ENCODE assay signal across 9 mouse cellular contexts in genomic region chr7:27552070-27552469, GRCm38 (mm10). TPM values are rescaled to one million over a fixed set of nuclear protein-coding genes. Genes with fewer than 3 reads are reported as not detected.
DNase-seq lines count a peak whose midpoint lies in the region; ATAC-seq and TF ChIP-seq lines count a peak whose summit lies in the region.
"Had no signal": no experiment of that assay in that cellular context is flagged by ENCODE, and none has a peak within 500 bp of the region (broad histone marks: within the 10 kb centered on the region; RNA-seq: fewer than 3 reads in every experiment).

No protein-coding gene starts in this region.

- 48% methylated on average over 5 of the region's 5 CpGs for WGBS in heart, embryonic 15.5 days
- WGBS in hindbrain, postnatal 0 days, result 55% methylated on average over 5 of the region's 5 CpGs
- WGBS in midbrain, embryonic 13.5 days, result 53% methylated on average over 5 of the region's 5 CpGs

- peak overlapping the region; percentile 88 for H3K4me2 ChIP-seq in heart, embryonic 15.5 days
- H3K4me2 ChIP-seq in hindbrain, postnatal 0 days (ENCODE audit: low read depth, low read length), result peak overlapping the region; percentile 73
- peak overlapping the region; percentile 89 for H3K4me2 ChIP-seq in midbrain, embryonic 13.5 days (replicated peaks)

- no peak for DNase-seq in heart, adult 8-10 months (ENCODE audit: low spot score)
- no peak for DNase-seq in hindbrain, postnatal 0 days (ENCODE audit: low spot score)
- no peak for DNase-seq in left cerebral cortex, postnatal 36 days (ENCODE audit: low spot score in 2 of 2)
- DNase-seq in urinary bladder, postnatal 4 days (ENCODE audit: low spot score in 2 of 2), result no peak
- no peak for DNase-seq in thymus, postnatal 25 days
- DNase-seq: cerebellum, adult 11 months had no signal

- H3K27me3 ChIP-seq in heart, embryonic 15.5 days, result no peaks in the 10 kb centered on the region
- no peaks in the 10 kb centered on the region for H3K27me3 ChIP-seq in hindbrain, postnatal 0 days (ENCODE audit: insufficient read depth, low read length)
- H3K27me3 ChIP-seq in midbrain, embryonic 13.5 days, result no peaks in the 10 kb centered on the region

- H3K27ac ChIP-seq in heart, embryonic 15.5 days, result no peak overlapping the region
- 0 out of 2 replicates have a peak overlapping the region, but pooled peaks have one; percentile 71 for H3K27ac ChIP-seq in hindbrain, postnatal 0 days
- H3K27ac ChIP-seq in midbrain, embryonic 13.5 days, result no peak overlapping the region

- TF ChIP-seq CTCF in hindbrain, postnatal 0 days (IDR thresholded peaks at IDR 0.05; ENCODE audit: low read depth), result no peak

- no peak for ATAC-seq in heart, embryonic 15.5 days (replicated peaks; ENCODE audit: insufficient number of reproducible peaks, insufficient read depth, low FRiP score, low read depth)
- peak; percentile 24; the same call in 1 of the 2 replicates for ATAC-seq in common myeloid progenitor, adult 5-6 weeks (replicated peaks; ENCODE audit: low read depth, poor library complexity, severe bottlenecking)
- ATAC-seq in hindbrain, postnatal 0 days, result no peak
- no peak for ATAC-seq in midbrain, embryonic 13.5 days

- H3K4me1 ChIP-seq in heart, embryonic 15.5 days (replicated peaks), result peaks cover 13% of the 10 kb centered on the region
- H3K4me1 ChIP-seq in hindbrain, postnatal 0 days (ENCODE audit: insufficient read depth, low read length), result 0 out of 2 replicates have a peak, but pooled peaks cover 6% of the 10 kb centered on the region
- peaks cover 19% of the 10 kb centered on the region for H3K4me1 ChIP-seq in midbrain, embryonic 13.5 days (replicated peaks)

- peak overlapping the region; percentile 85 for H3K4me3 ChIP-seq in heart, embryonic 15.5 days
- peak overlapping the region; percentile 74 for H3K4me3 ChIP-seq in hindbrain, postnatal 0 days (ENCODE audit: low read length)
- H3K4me3 ChIP-seq in midbrain, embryonic 13.5 days (replicated peaks), result peak overlapping the region; percentile 60; the same call in 1 of the 2 replicates

- intact Hi-C loops in left cerebral cortex, postnatal 36 days (cut with DNase I), result no loop called here

- H3K9ac ChIP-seq in heart, embryonic 15.5 days, result no peak overlapping the region
- H3K9ac ChIP-seq in hindbrain, postnatal 0 days (replicated peaks; ENCODE audit: low read length), result peak overlapping the region; percentile 66; the same call in 1 of the 2 replicates
- H3K9ac ChIP-seq in midbrain, embryonic 13.5 days (replicated peaks), result 0 out of 2 replicates have a peak overlapping the region, but pooled peaks have one; percentile 73

- H3K36me3 ChIP-seq in heart, embryonic 15.5 days, result peaks cover 7% of the 10 kb centered on the region; the same call in 1 of the 2 replicates
- peaks cover 6% of the 10 kb centered on the region; the same call in 1 of the 2 replicates for H3K36me3 ChIP-seq in hindbrain, postnatal 0 days (ENCODE audit: insufficient read depth, low read length)
- peaks cover 12% of the 10 kb centered on the region for H3K36me3 ChIP-seq in midbrain, embryonic 13.5 days

- no peaks in the 10 kb centered on the region for H3K9me3 ChIP-seq in heart, embryonic 15.5 days (replicated peaks)
- no peaks in the 10 kb centered on the region for H3K9me3 ChIP-seq in hindbrain, postnatal 0 days (ENCODE audit: low read length)
- H3K9me3 ChIP-seq in midbrain, embryonic 13.5 days, result no peaks in the 10 kb centered on the region

RNA-seq across cellular contexts. Expression of gene Pld3, which starts 0.9 kb away (rescaled TPM):
- polyA plus RNA-seq in heart, embryonic 15.5 days (2015; fragmentation: Nextera tagmentation; extraction: Ambion mirVana), result 49.3 and 73.2 TPM in 2 replicates
- total RNA-seq in heart, adult 8-10 months (2022), result 10 to 100 TPM; 26.8 to 33.5 (median 30.5) TPM
- 5.5 and 6.0 TPM in 2 replicates for total RNA-seq in common myeloid progenitor, adult 5-6 weeks (2017)
- 307 and 308 TPM in 2 replicates for total RNA-seq in hindbrain, postnatal 0 days (2014; rRNA removed)
- polyA plus RNA-seq in hindbrain, postnatal 0 days (2015; fragmentation: Nextera tagmentation; extraction: Ambion mirVana), result 268 and 287 TPM in 2 replicates
- polyA plus RNA-seq in midbrain, embryonic 13.5 days (2015; fragmentation: Nextera tagmentation; extraction: Ambion mirVana), result 107 and 110 TPM in 2 replicates
- 100 to 1,000 TPM; 818 to 936 TPM for total RNA-seq in left cerebral cortex, postnatal 36 days (2021)

RNA-seq across cellular contexts. Expression of gene 2310022A10Rik, which starts 1.0 kb away (rescaled TPM):
- polyA plus RNA-seq in heart, embryonic 15.5 days (2015; fragmentation: Nextera tagmentation; extraction: Ambion mirVana), result 36.9 and 39.1 TPM in 2 replicates
- 10 to 100 TPM; 67.6 to 72.3 (median 70.8) TPM for total RNA-seq in heart, adult 8-10 months (2022)
- 15.0 and 18.0 TPM in 2 replicates for total RNA-seq in common myeloid progenitor, adult 5-6 weeks (2017)
- 8.1 and 8.2 TPM in 2 replicates for total RNA-seq in hindbrain, postnatal 0 days (2014; rRNA removed)
- polyA plus RNA-seq in hindbrain, postnatal 0 days (2015; fragmentation: Nextera tagmentation; extraction: Ambion mirVana), result 25.7 and 26.1 TPM in 2 replicates
- polyA plus RNA-seq in midbrain, embryonic 13.5 days (2015; fragmentation: Nextera tagmentation; extraction: Ambion mirVana), result 34.6 and 36.6 TPM in 2 replicates
- 10 to 100 TPM; 29.4 to 31.1 TPM for total RNA-seq in left cerebral cortex, postnatal 36 days (2021)

RNA-seq across cellular contexts. Expression of gene Hipk4, which starts 29.0 kb away (rescaled TPM):
- polyA plus RNA-seq in heart, embryonic 15.5 days (2015; fragmentation: Nextera tagmentation; extraction: Ambion mirVana), result 0.29 TPM in 2 replicates
- under 1 TPM in 3 of 4 experiments, not detected in 1; 0.14 to 0.16 (median 0.14) TPM for total RNA-seq in heart, adult 8-10 months (2022)
- total RNA-seq in common myeloid progenitor, adult 5-6 weeks (2017), result 1.1 TPM in 1 of 2 replicates, not detected in the other
- 0.73 and 1.8 TPM in 2 replicates for total RNA-seq in hindbrain, postnatal 0 days (2014; rRNA removed)
- polyA plus RNA-seq in hindbrain, postnatal 0 days (2015; fragmentation: Nextera tagmentation; extraction: Ambion mirVana), result 1.6 and 1.9 TPM in 2 replicates
- polyA plus RNA-seq in midbrain, embryonic 13.5 days (2015; fragmentation: Nextera tagmentation; extraction: Ambion mirVana), result 0.37 and 0.52 TPM in 2 replicates
- under 1 TPM in 1 of 2 experiments, not detected in 1; 0.22 TPM for total RNA-seq in left cerebral cortex, postnatal 36 days (2021)

RNA-seq across cellular contexts. Expression of gene Akt2, which starts 39.3 kb away (rescaled TPM):
- 69.3 and 80.4 TPM in 2 replicates for polyA plus RNA-seq in heart, embryonic 15.5 days (2015; fragmentation: Nextera tagmentation; extraction: Ambion mirVana)
- 100 to 1,000 TPM; 169 to 227 (median 202) TPM for total RNA-seq in heart, adult 8-10 months (2022)
- total RNA-seq in common myeloid progenitor, adult 5-6 weeks (2017), result 43.7 and 49.5 TPM in 2 replicates
- 60.6 and 83.1 TPM in 2 replicates for total RNA-seq in hindbrain, postnatal 0 days (2014; rRNA removed)
- 62.3 and 64.0 TPM in 2 replicates for polyA plus RNA-seq in hindbrain, postnatal 0 days (2015; fragmentation: Nextera tagmentation; extraction: Ambion mirVana)
- polyA plus RNA-seq in midbrain, embryonic 13.5 days (2015; fragmentation: Nextera tagmentation; extraction: Ambion mirVana), result 64.3 and 67.4 TPM in 2 replicates
- total RNA-seq in left cerebral cortex, postnatal 36 days (2021), result 100 to 1,000 TPM; 113 to 124 TPM

RNA-seq across cellular contexts. Expression of gene Prx, which starts 52.9 kb away (rescaled TPM):
- polyA plus RNA-seq in heart, embryonic 15.5 days (2015; fragmentation: Nextera tagmentation; extraction: Ambion mirVana), result 1.7 and 3.0 TPM in 2 replicates
- total RNA-seq in heart, adult 8-10 months (2022), result 1 to 10 TPM in 1 of 4 experiments, under 1 TPM in 3; 0.75 to 1.0 (median 0.80) TPM
- 1.2 and 1.8 TPM in 2 replicates for total RNA-seq in common myeloid progenitor, adult 5-6 weeks (2017)
- total RNA-seq in hindbrain, postnatal 0 days (2014; rRNA removed), result 1.8 and 2.1 TPM in 2 replicates
- 2.1 and 2.5 TPM in 2 replicates for polyA plus RNA-seq in hindbrain, postnatal 0 days (2015; fragmentation: Nextera tagmentation; extraction: Ambion mirVana)
- 1.2 and 1.6 TPM in 2 replicates for polyA plus RNA-seq in midbrain, embryonic 13.5 days (2015; fragmentation: Nextera tagmentation; extraction: Ambion mirVana)
- total RNA-seq in left cerebral cortex, postnatal 36 days (2021), result under 1 TPM; 0.25 to 0.48 TPM
